Mouse (Mus musculus) ES-E14 (cell line): ENCODE measurements around the gene Gsto2. TPM values are rescaled to one million over a fixed set of nuclear protein-coding genes. Genes with fewer than 3 reads are reported as not detected.

ENCODE experiments used
- DNase-seq: peaks from one replicate; pipeline ENCODE4 v3.0.0-alpha.2; 2013; ENCODE audit warnings: low read depth, low spot score
- H3K27ac ChIP-seq: 2 replicates; pipeline ENCODE4 v1.5.1; 2012; ENCODE audit warnings: low read depth, mild to moderate bottlenecking, low read length, moderate library complexity, mixed read lengths; ENCODE audit not compliant: poor library complexity, insufficient read depth, severe bottlenecking
- H3K36me3 ChIP-seq: 2 replicates; pipeline ENCODE4 v1.6.1; 2012; ENCODE audit warnings: mild to moderate bottlenecking, low read length, moderate library complexity, mixed read lengths; ENCODE audit not compliant: control insufficient read depth, poor library complexity, insufficient read depth, severe bottlenecking
- H3K4me1 ChIP-seq, 2 experiments: fragments of 150-350 bp in 1 of 2; sonication (generic) in 1 of 2; 2 replicates each; pipeline ENCODE4 v1.6.1; 2012; ENCODE audit warnings: low read length in 2 of 2, mild to moderate bottlenecking in 1 of 2, mixed read lengths in 1 of 2; ENCODE audit not compliant: control insufficient read depth in 2 of 2, insufficient read depth in 2 of 2, poor library complexity in 1 of 2
- H3K4me3 ChIP-seq, 2 experiments: fragments of 150-350 bp in 1 of 2; sonication (generic) in 1 of 2; 2 replicates each; pipeline ENCODE4 v1.5.1; 2012; ENCODE audit warnings: low read length in 2 of 2, low read depth in 1 of 2, mild to moderate bottlenecking in 1 of 2, mixed read lengths in 1 of 2; ENCODE audit not compliant: insufficient read depth in 1 of 2, poor library complexity in 1 of 2, severe bottlenecking in 1 of 2
- H3K9ac ChIP-seq: 2 replicates; pipeline ENCODE4 v1.6.1; 2012; ENCODE audit warnings: low read depth, mild to moderate bottlenecking, low read length, mixed read lengths; ENCODE audit not compliant: poor library complexity, insufficient read depth, severe bottlenecking
- H3K9me3 ChIP-seq: fragments of 150-350 bp; sonication (generic); 2 replicates; pipeline ENCODE4 v1.6.1; 2012; ENCODE audit warnings: low read depth, mild to moderate bottlenecking, low read length; ENCODE audit not compliant: control insufficient read depth, insufficient read depth
- CHD2 ChIP-seq: IDR thresholded peaks from 2 replicates; pipeline ENCODE4 v1.6.1; 2014; ENCODE audit warnings: mild to moderate bottlenecking, low read depth, low read length, inconsistent platforms
- HCFC1 ChIP-seq: IDR thresholded peaks from 2 replicates; pipeline ENCODE4 v1.6.1; 2012; ENCODE audit warnings: low read length, inconsistent platforms, borderline replicate concordance; ENCODE audit not compliant: insufficient read depth
- MAFK ChIP-seq: IDR thresholded peaks from 2 replicates; pipeline ENCODE4 v1.6.1; 2014; ENCODE audit warnings: mild to moderate bottlenecking, low read depth, low read length, inconsistent platforms; ENCODE audit not compliant: insufficient read depth
- ZC3H11A ChIP-seq: IDR thresholded peaks from 2 replicates; pipeline ENCODE4 v1.6.1; 2012; ENCODE audit warnings: low read depth, mild to moderate bottlenecking, inconsistent platforms, low read length, borderline replicate concordance
- ZNF384 ChIP-seq: IDR thresholded peaks from 2 replicates; pipeline ENCODE4 v1.6.1; 2012; ENCODE audit warnings: low read depth, low read length, inconsistent platforms
- in situ Hi-C, 2 experiments: fragments of 600-800 bp; cut with MboI; formaldehyde crosslinking; loops; one replicate each; pipeline ENCODE4 v1.15.1; 2025; ENCODE audit warnings: low sequenced_read_pairs in 2 of 2, inconsistent platforms in 1 of 2; ENCODE audit not compliant: unreplicated experiment in 2 of 2
- total RNA-seq: library from RNA; depleted of rRNA; stranded (reverse); fragments of 300-350 nt; gene quantifications from 2 replicates; pipeline ENCODE4 v1.2.3, GENCODE M21; 2012; rRNA removed

The Gsto2 gene
- total RNA-seq, 1 experiment = 0.71 TPM

- DNase-seq = no peak
- H3K4me1 ChIP-seq = peaks cover 0 to 2% of the 10 kb centered on the region in 2 experiments; a peak in 1 of 4 replicates
- no peak overlapping the region for H3K9ac ChIP-seq
- H3K4me3 ChIP-seq = no peak overlapping the region
- in situ Hi-C loops = no loop called here
- TF ChIP-seq ZC3H11A = no peak
- no peak for TF ChIP-seq CHD2
- TF ChIP-seq MAFK = no peak
- TF ChIP-seq ZNF384 = no peak
- TF ChIP-seq HCFC1 = no peak
- no peak overlapping the region for H3K27ac ChIP-seq
- no peaks in the 10 kb centered on the region for H3K36me3 ChIP-seq
- no peaks in the 10 kb centered on the region for H3K9me3 ChIP-seq
Observed at GRCm38 (mm10) chr19:47935530-47935929, 70.2 kb downstream of the Gsto2 start.

Other genes starting within 250 kb of the Gsto2 start
- 1.5 and 3.5 TPM in 2 replicates for gene Col17a1, start 173.4 kb upstream of the Gsto2 start, total RNA-seq
- gene Sfr1, start 133.9 kb upstream of the Gsto2 start, total RNA-seq = 54.3 and 85.8 TPM in 2 replicates
- gene Gsto1, start 10.6 kb upstream of the Gsto2 start, total RNA-seq = 28.1 and 60.7 TPM in 2 replicates
- 1.5 and 1.7 TPM in 2 replicates for gene Cfap43, start 53.8 kb downstream of the Gsto2 start, total RNA-seq
- gene Itprip, start 53.8 kb downstream of the Gsto2 start, total RNA-seq = 5.7 and 7.2 TPM in 2 replicates
- gene Cfap58, start 72.1 kb downstream of the Gsto2 start, total RNA-seq = not detected in 2 replicates